Mouse (Mus musculus): ENCODE data around the gene Tex2. TPM values are rescaled to one million over a fixed set of nuclear protein-coding genes. Genes with fewer than 3 reads are reported as not detected.

The Tex2 gene
- polyA plus RNA-seq, 1 experiment, result 9.2 TPM

GRCm38 (mm10) chr11:106527147-106527821 lies 85.9 kb downstream of the Tex2 start:
- Histone ChIP-seq H3K4me1 (ENCODE audit: control insufficient read depth, insufficient read depth, low read length) (no peaks in the 10 kb centered on the region), H3K4me3 (replicated peaks; ENCODE audit: control insufficient read depth, low read depth, low read length) (no peak overlapping the region), H3K27ac (ENCODE audit: control insufficient read depth, insufficient read depth, low read depth, low read length, poor library complexity) (no peak overlapping the region)
- 89% methylated on average over 10 of the region's 10 CpGs for WGBS
- TF ChIP-seq CTCF (IDR thresholded peaks at IDR 0.05; ENCODE audit: control insufficient read depth, insufficient read depth, low read length) (no peak), POLR2A (IDR thresholded peaks at IDR 0.05; ENCODE audit: borderline replicate concordance, control insufficient read depth, low read depth, low read length) (no peak)

- 75% methylated on average over 3 of the region's 3 CpGs for WGBS
- Histone ChIP-seq H3K27ac (ENCODE audit: control insufficient read depth, insufficient read depth, low read depth, low read length, poor library complexity) (no peak overlapping the region), H3K4me3 (replicated peaks; ENCODE audit: control insufficient read depth, low read depth, low read length) (no peak overlapping the region), H3K4me1 (ENCODE audit: control insufficient read depth, insufficient read depth, low read length) (no peaks in the 10 kb centered on the region)
- TF ChIP-seq POLR2A (IDR thresholded peaks at IDR 0.05; ENCODE audit: borderline replicate concordance, control insufficient read depth, low read depth, low read length) (no peak), CTCF (IDR thresholded peaks at IDR 0.05; ENCODE audit: control insufficient read depth, insufficient read depth, low read length) (no peak)
These were observed 90.7 kb downstream of the Tex2 start for GRCm38 (mm10) chr11:106522538-106522937.

- TF ChIP-seq CTCF (IDR thresholded peaks at IDR 0.05; ENCODE audit: control insufficient read depth, insufficient read depth, low read length) (no peak), POLR2A (IDR thresholded peaks at IDR 0.05; ENCODE audit: borderline replicate concordance, control insufficient read depth, low read depth, low read length) (no peak)
- WGBS, result 85% methylated on average over 4 of the region's 4 CpGs
- Histone ChIP-seq H3K4me3 (replicated peaks; ENCODE audit: control insufficient read depth, low read depth, low read length) (no peak overlapping the region), H3K4me1 (ENCODE audit: control insufficient read depth, insufficient read depth, low read length) (no peaks in the 10 kb centered on the region), H3K27ac (ENCODE audit: control insufficient read depth, insufficient read depth, low read depth, low read length, poor library complexity) (no peak overlapping the region)
These were observed 91.6 kb downstream of the Tex2 start for GRCm38 (mm10) chr11:106521612-106522011.

- Histone ChIP-seq H3K4me1 (ENCODE audit: control insufficient read depth, insufficient read depth, low read length) (no peaks in the 10 kb centered on the region), H3K27ac (ENCODE audit: control insufficient read depth, insufficient read depth, low read depth, low read length, poor library complexity) (no peak overlapping the region), H3K4me3 (replicated peaks; ENCODE audit: control insufficient read depth, low read depth, low read length) (no peak overlapping the region)
- WGBS, result 85% methylated on average over 3 of the region's 3 CpGs
- TF ChIP-seq POLR2A (IDR thresholded peaks at IDR 0.05; ENCODE audit: borderline replicate concordance, control insufficient read depth, low read depth, low read length) (no peak), CTCF (IDR thresholded peaks at IDR 0.05; ENCODE audit: control insufficient read depth, insufficient read depth, low read length) (no peak)
These were observed 92.8 kb downstream of the Tex2 start for GRCm38 (mm10) chr11:106520404-106520803.

GRCm38 (mm10) chr11:106519519-106519918 lies 93.7 kb downstream of the Tex2 start:
- TF ChIP-seq POLR2A (IDR thresholded peaks at IDR 0.05; ENCODE audit: borderline replicate concordance, control insufficient read depth, low read depth, low read length), result no peak
- no peak for TF ChIP-seq CTCF (IDR thresholded peaks at IDR 0.05; ENCODE audit: control insufficient read depth, insufficient read depth, low read length)
- H3K27ac ChIP-seq (ENCODE audit: control insufficient read depth, insufficient read depth, low read depth, low read length, poor library complexity), result no peak overlapping the region
- 89% methylated on average over 4 of the region's 4 CpGs for WGBS
- no peak overlapping the region for H3K4me3 ChIP-seq (replicated peaks; ENCODE audit: control insufficient read depth, low read depth, low read length)
- H3K4me1 ChIP-seq (ENCODE audit: control insufficient read depth, insufficient read depth, low read length), result no peaks in the 10 kb centered on the region

- WGBS, result 88% methylated on average over 4 of the region's 4 CpGs
- TF ChIP-seq POLR2A (IDR thresholded peaks at IDR 0.05; ENCODE audit: borderline replicate concordance, control insufficient read depth, low read depth, low read length) (no peak), CTCF (IDR thresholded peaks at IDR 0.05; ENCODE audit: control insufficient read depth, insufficient read depth, low read length) (no peak)
- H3K27ac ChIP-seq (ENCODE audit: control insufficient read depth, insufficient read depth, low read depth, low read length, poor library complexity), result no peak overlapping the region
- no peak overlapping the region for H3K4me3 ChIP-seq (replicated peaks; ENCODE audit: control insufficient read depth, low read depth, low read length)
- H3K4me1 ChIP-seq (ENCODE audit: control insufficient read depth, insufficient read depth, low read length), result no peaks in the 10 kb centered on the region
These were observed 94.8 kb downstream of the Tex2 start for GRCm38 (mm10) chr11:106518391-106518790.

GRCm38 (mm10) chr11:106515079-106515745 lies 98.0 kb downstream of the Tex2 start:
- 64% methylated on average over 16 of the region's 16 CpGs for WGBS
- no peaks in the 10 kb centered on the region for H3K4me1 ChIP-seq (ENCODE audit: control insufficient read depth, insufficient read depth, low read length)
- no peak overlapping the region for H3K27ac ChIP-seq (ENCODE audit: control insufficient read depth, insufficient read depth, low read depth, low read length, poor library complexity)
- no peak overlapping the region for H3K4me3 ChIP-seq (replicated peaks; ENCODE audit: control insufficient read depth, low read depth, low read length)
- TF ChIP-seq POLR2A (IDR thresholded peaks at IDR 0.05; ENCODE audit: borderline replicate concordance, control insufficient read depth, low read depth, low read length) (no peak), CTCF (IDR thresholded peaks at IDR 0.05; ENCODE audit: control insufficient read depth, insufficient read depth, low read length) (no peak)

GRCm38 (mm10) chr11:106514446-106514845 lies 98.8 kb downstream of the Tex2 start:
- no peak overlapping the region for H3K4me3 ChIP-seq (replicated peaks; ENCODE audit: control insufficient read depth, low read depth, low read length)
- H3K4me1 ChIP-seq (ENCODE audit: control insufficient read depth, insufficient read depth, low read length), result no peaks in the 10 kb centered on the region
- TF ChIP-seq POLR2A (IDR thresholded peaks at IDR 0.05; ENCODE audit: borderline replicate concordance, control insufficient read depth, low read depth, low read length) (no peak), CTCF (IDR thresholded peaks at IDR 0.05; ENCODE audit: control insufficient read depth, insufficient read depth, low read length) (no peak)
- 70% methylated on average over 5 of the region's 5 CpGs for WGBS
- H3K27ac ChIP-seq (ENCODE audit: control insufficient read depth, insufficient read depth, low read depth, low read length, poor library complexity), result no peak overlapping the region

All from bone marrow, adult 2 months (tissue).